Mouse (Mus musculus) CH12.LX (cell line): ENCODE results near the gene Rnf225. TPM values are rescaled to one million over a fixed set of nuclear protein-coding genes. Genes with fewer than 3 reads are reported as not detected.
"Not testable (repeated sequence)": the region's sequence is repeated elsewhere in the genome, so short reads cannot be mapped to it uniquely, and the experiment has no call there.

Experiments used
- DNase-seq: peaks from one replicate; pipeline ENCODE4 v3.0.0-alpha.2; 2013; ENCODE audit errors: extremely low read depth
- H3K27ac ChIP-seq: 2 replicates; pipeline ENCODE4 v1.5.1; 2012; ENCODE audit warnings: low read depth, mild to moderate bottlenecking, control low read depth, moderate library complexity; ENCODE audit not compliant: insufficient read depth
- H3K27me3 ChIP-seq: replicated peaks from 2 replicates; pipeline ENCODE3; 2012; ENCODE audit warnings: inconsistent platforms
- H3K36me3 ChIP-seq, 2 experiments: replicated peaks in 1 of 2; 2 replicates each; pipeline versions ENCODE3 to v1.6.1; 2012; ENCODE audit warnings: inconsistent platforms in 1 of 2, low read length in 1 of 2, mild to moderate bottlenecking in 1 of 2, mixed read lengths in 1 of 2, moderate library complexity in 1 of 2; ENCODE audit not compliant: control insufficient read depth in 1 of 2, insufficient read depth in 1 of 2
- H3K4me1 ChIP-seq, 2 experiments: 2 replicates each; pipeline ENCODE4 v1.6.1; 2012; ENCODE audit warnings: inconsistent platforms in 1 of 2, moderate library complexity in 1 of 2; ENCODE audit not compliant: insufficient read depth in 2 of 2, control insufficient read depth in 1 of 2
- H3K4me2 ChIP-seq: 2 replicates; pipeline ENCODE4 v1.6.1; 2012; ENCODE audit warnings: low read depth, mild to moderate bottlenecking, control low read depth; ENCODE audit not compliant: poor library complexity, insufficient read depth, severe bottlenecking
- H3K4me3 ChIP-seq, 3 experiments: fragments of 150-350 bp in 1 of 3; sonication (generic) in 1 of 3; replicated peaks in 1 of 3; 2 replicates each; pipeline versions ENCODE3 to v1.5.1; 2011 to 2012; ENCODE audit warnings: low read depth in 2 of 3, low read length in 2 of 3, mild to moderate bottlenecking in 2 of 3, moderate library complexity in 2 of 3, control low read depth in 1 of 3, improper control_type of control experiment in 1 of 3, inconsistent platforms in 1 of 3, mixed read lengths in 1 of 3; ENCODE audit not compliant: poor library complexity in 1 of 3
- H3K79me2 ChIP-seq: replicated peaks from 2 replicates; pipeline ENCODE4 v1.6.1; 2012; ENCODE audit warnings: mild to moderate bottlenecking, moderate library complexity; ENCODE audit not compliant: control insufficient read depth, poor library complexity, insufficient read depth, severe bottlenecking; ENCODE audit errors: extremely low read depth
- H3K9ac ChIP-seq: 2 replicates; pipeline ENCODE4 v1.6.1; 2012; ENCODE audit warnings: low read depth, mild to moderate bottlenecking, control low read depth, moderate library complexity; ENCODE audit not compliant: insufficient read depth
- H3K9me3 ChIP-seq: replicated peaks from 2 replicates; pipeline ENCODE3; 2012; ENCODE audit warnings: low read length, inconsistent platforms, mixed read lengths
- CHD2 ChIP-seq: IDR thresholded peaks from 2 replicates; pipeline ENCODE4 v1.6.1; 2011; ENCODE audit warnings: low read length, improper control_type of control experiment
- CTCF ChIP-seq, 2 experiments: IDR thresholded peaks in 1 of 2; conservative IDR thresholded peaks in 1 of 2; 2 replicates each; pipeline ENCODE4 v1.5.1; 2011 to 2012; ENCODE audit warnings: low read depth in 2 of 2, low read length in 2 of 2, improper control_type of control experiment in 1 of 2, inconsistent platforms in 1 of 2, mild to moderate bottlenecking in 1 of 2, moderate library complexity in 1 of 2
- ELF1 ChIP-seq: IDR thresholded peaks from 2 replicates; pipeline ENCODE4 v1.6.1; 2014; ENCODE audit warnings: low read depth, mild to moderate bottlenecking, inconsistent platforms, low read length, improper control_type of control experiment
- EP300 ChIP-seq: IDR thresholded peaks from 2 replicates; pipeline ENCODE4 v1.6.1; 2011; ENCODE audit warnings: low read length, improper control_type of control experiment
- GABPA ChIP-seq: IDR thresholded peaks from 2 replicates; pipeline ENCODE4 v1.6.1; 2012; ENCODE audit warnings: low read depth, low read length, improper control_type of control experiment, inconsistent platforms; ENCODE audit not compliant: insufficient replicate concordance
- HCFC1 ChIP-seq: IDR thresholded peaks from 2 replicates; pipeline ENCODE4 v1.6.1; 2012; ENCODE audit warnings: low read depth, mild to moderate bottlenecking, inconsistent platforms, low read length, improper control_type of control experiment
- JUND ChIP-seq: conservative IDR thresholded peaks from 2 replicates; pipeline ENCODE4 v1.6.1; 2011; ENCODE audit warnings: low read depth, low read length, improper control_type of control experiment
- KAT2A ChIP-seq: IDR thresholded peaks from 2 replicates; pipeline ENCODE4 v1.6.1; 2012; ENCODE audit warnings: low read length, improper control_type of control experiment, inconsistent platforms; ENCODE audit not compliant: insufficient replicate concordance
- MAX ChIP-seq: IDR thresholded peaks from 2 replicates; pipeline ENCODE4 v1.6.1; 2011; ENCODE audit warnings: low read length, improper control_type of control experiment
- MAZ ChIP-seq: IDR thresholded peaks from 2 replicates; pipeline ENCODE4 v1.6.1; 2012; ENCODE audit warnings: low read depth, mild to moderate bottlenecking, inconsistent platforms, low read length, improper control_type of control experiment, moderate library complexity
- MEF2A ChIP-seq: IDR thresholded peaks from 2 replicates; pipeline ENCODE4 v1.6.1; 2014; ENCODE audit warnings: low read depth, mild to moderate bottlenecking, inconsistent platforms, low read length, improper control_type of control experiment, borderline replicate concordance
- MXI1 ChIP-seq: IDR thresholded peaks from 2 replicates; pipeline ENCODE4 v1.6.1; 2011; ENCODE audit warnings: mild to moderate bottlenecking, low read depth, low read length, improper control_type of control experiment
- NELFE ChIP-seq: IDR thresholded peaks from 2 replicates; pipeline ENCODE4 v1.6.1; 2011; ENCODE audit warnings: low read depth, low read length, improper control_type of control experiment
- NRF1 ChIP-seq: IDR thresholded peaks from 2 replicates; pipeline ENCODE4 v1.6.1; 2014; ENCODE audit warnings: low read depth, mild to moderate bottlenecking, inconsistent platforms, low read length, improper control_type of control experiment, moderate library complexity
- PAX5 ChIP-seq: IDR thresholded peaks from 2 replicates; pipeline ENCODE4 v1.6.1; 2012; ENCODE audit warnings: low read length, inconsistent platforms, mixed read lengths
- POLR2A ChIP-seq: IDR thresholded peaks from 2 replicates; pipeline ENCODE4 v1.6.1; 2011; ENCODE audit warnings: low read depth, mild to moderate bottlenecking, improper control_type of control experiment, low read length
- POLR2AphosphoS2 ChIP-seq: IDR thresholded peaks from 2 replicates; pipeline ENCODE4 v1.6.1; 2011; ENCODE audit warnings: low read depth, low read length, improper control_type of control experiment
- RAD21 ChIP-seq: IDR thresholded peaks from 2 replicates; pipeline ENCODE4 v1.6.1; 2011; ENCODE audit warnings: low read depth, mild to moderate bottlenecking, low read length, improper control_type of control experiment, moderate library complexity
- RCOR1 ChIP-seq: conservative IDR thresholded peaks from 2 replicates; pipeline ENCODE4 v1.6.1; 2012; ENCODE audit warnings: low read depth, mild to moderate bottlenecking, inconsistent platforms, low read length, improper control_type of control experiment
- SMC3 ChIP-seq: IDR thresholded peaks from 2 replicates; pipeline ENCODE4 v1.6.1; 2011; ENCODE audit warnings: low read depth, low read length, improper control_type of control experiment
- TBP ChIP-seq: conservative IDR thresholded peaks from 2 replicates; pipeline ENCODE4 v1.6.1; 2011; ENCODE audit warnings: low read depth, low read length, improper control_type of control experiment
- TCF12 ChIP-seq: IDR thresholded peaks from 2 replicates; pipeline ENCODE4 v1.6.1; 2014; ENCODE audit warnings: low read depth, mild to moderate bottlenecking, inconsistent platforms, low read length, improper control_type of control experiment
- USF1 ChIP-seq: IDR thresholded peaks from 2 replicates; pipeline ENCODE4 v1.6.1; 2014; ENCODE audit warnings: low read depth, mild to moderate bottlenecking, inconsistent platforms, low read length, improper control_type of control experiment
- USF2 ChIP-seq: conservative IDR thresholded peaks from 2 replicates; pipeline ENCODE4 v1.6.1; 2011; ENCODE audit warnings: low read depth, low read length, improper control_type of control experiment
- ZC3H11A ChIP-seq: IDR thresholded peaks from 2 replicates; pipeline ENCODE4 v1.6.1; 2012; ENCODE audit warnings: low read depth, mild to moderate bottlenecking, inconsistent platforms, low read length, improper control_type of control experiment
- ZKSCAN1 ChIP-seq: IDR thresholded peaks from 2 replicates; pipeline ENCODE4 v1.6.1; 2012; ENCODE audit warnings: low read depth, inconsistent platforms, low read length, improper control_type of control experiment, borderline replicate concordance
- ZNF384 ChIP-seq: IDR thresholded peaks from 2 replicates; pipeline ENCODE4 v1.6.1; 2012; ENCODE audit warnings: low read depth, low read length, improper control_type of control experiment, inconsistent platforms
- dilution Hi-C: fragments of 300-500 bp; cut with MboI; formaldehyde crosslinking; loops from 2 replicates; pipeline ENCODE4 v1.14.3; 2020; ENCODE audit warnings: low sequenced_read_pairs; ENCODE audit not compliant: extremely low pct_unique_long_range_greater_than_20kb, extremely low pct_ligation_motif_present
- in situ Hi-C: fragments of 300-500 bp; cut with MboI; formaldehyde crosslinking; loops from 3 replicates; pipeline ENCODE4 v1.14.3; 2019; ENCODE audit warnings: low sequenced_read_pairs, low pct_ligation_motif_present, low pct_unique_long_range_greater_than_20kb, mixed read lengths
- polyA plus RNA-seq: library from polyadenylated mRNA; unstranded; fragments of >175 nt; gene quantifications from 2 replicates; pipeline ENCODE4 v1.2.1, GENCODE M21; 2012; ENCODE audit warnings: low read depth; ENCODE audit not compliant: insufficient read length
- total RNA-seq, 2 experiments: library from RNA; depleted of rRNA; stranded (reverse); fragments of 300-350 nt in 1 of 2; fragments of >200 nt in 1 of 2; gene quantifications; 2 replicates each; pipeline ENCODE4 v1.2.3; 2012 to 2014

Gene Rnf225
- total and polyA plus RNA-seq, 3 experiments, result 0.89 to 4.0 (median 1.1) TPM

DNA sequence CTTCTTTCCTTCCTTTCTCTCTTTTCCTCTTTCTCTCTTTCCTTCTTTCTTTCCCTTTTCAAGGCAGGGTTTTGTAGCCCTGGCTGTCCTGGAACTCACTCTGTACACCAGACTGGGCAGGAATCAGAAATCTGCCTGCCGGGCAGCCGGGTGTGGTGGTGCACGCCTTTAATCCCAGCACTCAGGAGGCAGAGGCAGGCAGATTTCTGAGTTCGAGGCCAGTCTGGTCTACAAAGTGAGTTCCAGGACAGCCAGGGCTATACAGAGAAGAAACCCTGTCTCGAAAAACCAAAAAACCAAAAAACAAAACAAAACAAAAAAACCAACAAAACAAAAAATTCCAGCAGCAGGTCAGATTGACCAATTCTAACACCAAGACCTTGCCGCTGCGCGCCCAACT is 46.7 kb upstream of the Rnf225 start:
- Histone ChIP-seq H3K4me1 (peaks cover 2 to 17% of the 10 kb centered on the region in 2 experiments; a peak in 2 of 4 replicates), H3K4me3 (peak overlapping the region; percentile 41 to 75 (median 52)), H3K4me2 (peak overlapping the region; percentile 76)
- H3K79me2 ChIP-seq, H3K27me3 ChIP-seq, dilution Hi-C loops, H3K9me3 ChIP-seq, H3K9ac ChIP-seq, H3K36me3 ChIP-seq, DNase-seq, in situ Hi-C loops, H3K27ac ChIP-seq: not testable (repeated sequence)
- peak; percentile 21; the same call in 1 of the 2 replicates for TF ChIP-seq ZKSCAN1

DNA sequence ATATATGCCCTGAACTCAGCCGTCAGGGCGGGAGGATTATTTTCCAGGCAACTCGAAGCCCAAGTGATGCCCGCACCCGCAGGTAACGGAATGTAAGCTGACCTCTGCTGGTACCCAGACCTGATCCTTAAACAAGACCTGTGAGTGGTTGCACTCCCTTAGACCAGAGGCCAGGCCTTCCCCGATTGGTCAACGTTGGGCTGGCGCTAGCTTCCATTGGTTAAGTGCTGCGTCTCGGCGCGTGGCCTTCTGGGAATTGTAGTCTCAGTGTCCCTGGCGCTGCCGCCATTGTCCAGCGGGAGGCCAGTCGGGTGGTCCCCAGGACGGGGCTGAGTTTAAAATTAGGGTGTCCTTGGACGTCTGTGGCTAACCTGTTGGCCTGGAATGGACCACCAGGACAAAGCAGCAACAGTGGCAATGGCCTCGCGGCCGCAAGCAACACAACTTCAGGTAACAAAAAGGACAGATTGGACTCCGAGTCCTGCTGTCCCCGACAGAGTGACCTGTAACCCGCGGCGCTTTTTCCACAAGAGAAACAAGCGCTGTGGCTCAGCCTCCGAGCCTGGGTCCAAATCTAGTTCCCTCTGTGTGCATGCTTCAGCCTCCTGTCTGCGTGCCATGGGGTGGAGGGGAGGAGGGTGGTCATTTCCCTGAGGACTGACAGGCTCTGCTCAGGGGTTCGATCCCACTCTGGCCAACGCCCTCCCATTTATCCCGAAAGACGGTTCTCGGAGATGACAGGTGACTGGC is 46.1 kb upstream of the Rnf225 start, which contains the start of gene Zfp128:
TSS of gene Zfp128 (plus strand) at position 267 of the 750 bp plus-strand sequence.
- dilution Hi-C loops, result no loop called here
- Histone ChIP-seq H3K79me2 (no peaks in the 10 kb centered on the region), H3K4me2 (peak within 1 kb of the TSS; percentile 78), H3K9me3 (no peaks in the 10 kb centered on the region), H3K27me3 (no peaks in the 10 kb centered on the region), H3K4me1 (peaks cover 2 to 22% of the 10 kb centered on the region in 2 experiments; a peak in 2 of 4 replicates), H3K4me3 (peak within 1 kb of the TSS; percentile 63 to 91 (median 75)), H3K36me3 (peaks cover 0 to 14% of the 10 kb centered on the region in 2 experiments), H3K9ac (peak within 1 kb of the TSS; percentile 52), H3K27ac (no peak within 1 kb of the TSS)
- in situ Hi-C loops, result no loop called here
- DNase-seq, result peak; percentile 94
- peak; percentile 19; the same call in 1 of the 2 replicates for TF ChIP-seq GABPA
- TF ChIP-seq MXI1, result no peak
- TF ChIP-seq USF1, result no peak
- TF ChIP-seq SMC3, result no peak
- no peak for TF ChIP-seq MAX
- TF ChIP-seq ZKSCAN1, result no peak
- TF ChIP-seq TCF12, result 0 out of 2 replicates have a peak, but pooled peaks have one; percentile 30
- peak in 1 of 2 experiments; percentile 9; a peak in 1 of 4 replicates for TF ChIP-seq CTCF (conservative IDR thresholded peaks at IDR 0.05 in 1 of 2, IDR thresholded peaks at IDR 0.05 in 1 of 2; ENCODE audit: low read depth in 2 of 2, low read length in 2 of 2)
- no peak for TF ChIP-seq EP300
- no peak for TF ChIP-seq MEF2A
- TF ChIP-seq POLR2A, result peak; percentile 73
- peak; percentile 96 for TF ChIP-seq HCFC1
- no peak; the same call in 1 of the 2 replicates for TF ChIP-seq ELF1
- peak; percentile 92; the same call in 1 of the 2 replicates for TF ChIP-seq KAT2A
- no peak for TF ChIP-seq ZC3H11A
- TF ChIP-seq RAD21, result no peak
- TF ChIP-seq MAZ, result no peak
- TF ChIP-seq NRF1, result peak; percentile 54
- TF ChIP-seq PAX5, result no peak
- peak; percentile 81 for TF ChIP-seq CHD2
- no peak for TF ChIP-seq USF2
- TF ChIP-seq NELFE, result peak; percentile 60; the same call in 1 of the 2 replicates
- TF ChIP-seq TBP, result peak; percentile 85
- TF ChIP-seq ZNF384, result no peak
- TF ChIP-seq POLR2AphosphoS2, result no peak
- no peak for TF ChIP-seq JUND
- no peak for TF ChIP-seq RCOR1
